Mouse (Mus musculus): ENCODE data around the gene Gpr55. TPM values are rescaled to one million over a fixed set of nuclear protein-coding genes. Genes with fewer than 3 reads are reported as not detected.

The Gpr55 gene
- total RNA-seq (2014; rRNA removed) (0.05 and 0.08 TPM in 2 replicates), polyA plus RNA-seq (2015; fragmentation: Nextera tagmentation; extraction: Ambion mirVana) (0.08 and 0.12 TPM in 2 replicates)

DNA sequence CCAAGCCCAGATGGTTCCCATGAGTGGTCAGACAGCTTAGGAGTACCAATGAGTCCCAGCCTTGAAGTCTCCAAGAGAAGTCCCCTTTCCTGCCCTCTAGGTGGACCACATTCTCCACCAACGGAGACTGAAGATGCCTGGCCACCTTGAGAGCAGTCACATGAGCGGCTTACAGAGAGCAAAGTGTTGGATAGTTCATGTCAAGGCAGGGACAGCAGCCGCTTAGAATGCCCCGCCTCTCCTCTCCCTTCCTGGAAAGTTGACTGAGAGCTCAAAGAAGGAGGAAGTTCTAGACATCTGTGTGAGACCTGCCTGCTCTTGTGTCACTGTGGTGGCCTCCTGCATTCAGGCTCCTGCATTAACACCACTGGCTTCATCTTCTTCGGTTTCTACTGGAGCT lies at the start of gene Gpr55:
Gene Gpr55 (minus strand): TSS at position 135 of the 400 bp plus-strand sequence.
- WGBS = 92% methylated on average over 5 of the region's 5 CpGs
- DNase-seq (no peak), ATAC-seq (no peak)
- no peaks in the 10 kb centered on the region for H3K4me1 ChIP-seq (ENCODE audit: insufficient read depth)
- no peaks in the 10 kb centered on the region for H3K36me3 ChIP-seq (ENCODE audit: insufficient read depth)
- no peak for TF ChIP-seq CTCF (IDR thresholded peaks at IDR 0.05; ENCODE audit: low read depth)
- H3K9me3 ChIP-seq (ENCODE audit: low read length) = no peaks in the 10 kb centered on the region
- H3K4me2 ChIP-seq (ENCODE audit: low read depth) = no peak within 1 kb of the TSS
- H3K9ac ChIP-seq = no peak within 1 kb of the TSS
- no peaks in the 10 kb centered on the region for H3K27me3 ChIP-seq (ENCODE audit: insufficient read depth, low read length)
- no peak within 1 kb of the TSS for H3K27ac ChIP-seq (ENCODE audit: low read depth, low read length)
- no peak within 1 kb of the TSS for H3K4me3 ChIP-seq (ENCODE audit: low read depth, low read length)

GRCm38 (mm10) chr1:86007778-86008177 lies 47.0 kb upstream of the Gpr55 start:
- Histone ChIP-seq H3K4me2 (ENCODE audit: low read depth) (no peak overlapping the region), H3K27me3 (ENCODE audit: insufficient read depth, low read length) (no peaks in the 10 kb centered on the region), H3K4me1 (ENCODE audit: insufficient read depth) (no peaks in the 10 kb centered on the region), H3K27ac (ENCODE audit: low read depth, low read length) (no peak overlapping the region), H3K36me3 (ENCODE audit: insufficient read depth) (no peaks in the 10 kb centered on the region), H3K9me3 (ENCODE audit: low read length) (no peaks in the 10 kb centered on the region), H3K4me3 (ENCODE audit: low read depth, low read length) (no peak overlapping the region), H3K9ac (no peak overlapping the region)
- DNase-seq (peak; percentile 95), ATAC-seq (peak; percentile 97)
- TF ChIP-seq CTCF (IDR thresholded peaks at IDR 0.05; ENCODE audit: low read depth) = peak; percentile 95
- under 1% methylated on average over 7 of the region's 7 CpGs for WGBS

DNA sequence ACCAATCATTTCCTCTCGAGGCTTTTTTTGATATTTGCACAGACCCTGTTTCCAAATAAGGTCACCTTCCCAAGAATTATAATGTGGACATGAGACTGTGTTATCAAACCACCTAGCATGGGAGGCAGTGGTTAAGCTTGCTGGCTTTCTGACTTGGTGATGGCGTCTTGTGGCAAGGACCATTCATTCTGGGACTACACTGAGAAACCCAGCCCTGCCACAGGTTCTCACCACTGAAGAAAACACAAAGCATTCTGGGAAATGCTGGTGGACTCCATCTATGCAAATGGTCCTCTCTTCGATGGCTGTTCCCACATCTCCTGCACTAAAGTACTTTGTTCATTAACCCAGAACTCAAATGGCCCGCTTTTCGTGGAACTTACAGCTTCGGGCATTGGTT lies 45.2 kb upstream of the Gpr55 start:
- Histone ChIP-seq H3K4me1 (ENCODE audit: insufficient read depth) (no peaks in the 10 kb centered on the region), H3K9me3 (ENCODE audit: low read length) (no peaks in the 10 kb centered on the region), H3K9ac (no peak overlapping the region), H3K27ac (ENCODE audit: low read depth, low read length) (no peak overlapping the region), H3K4me2 (ENCODE audit: low read depth) (no peak overlapping the region), H3K27me3 (ENCODE audit: insufficient read depth, low read length) (no peaks in the 10 kb centered on the region), H3K4me3 (ENCODE audit: low read depth, low read length) (no peak overlapping the region), H3K36me3 (ENCODE audit: insufficient read depth) (no peaks in the 10 kb centered on the region)
- ATAC-seq = no peak
- 91% methylated on average over 6 of the region's 6 CpGs for WGBS
- DNase-seq = no peak
- no peak for TF ChIP-seq CTCF (IDR thresholded peaks at IDR 0.05; ENCODE audit: low read depth)

DNA sequence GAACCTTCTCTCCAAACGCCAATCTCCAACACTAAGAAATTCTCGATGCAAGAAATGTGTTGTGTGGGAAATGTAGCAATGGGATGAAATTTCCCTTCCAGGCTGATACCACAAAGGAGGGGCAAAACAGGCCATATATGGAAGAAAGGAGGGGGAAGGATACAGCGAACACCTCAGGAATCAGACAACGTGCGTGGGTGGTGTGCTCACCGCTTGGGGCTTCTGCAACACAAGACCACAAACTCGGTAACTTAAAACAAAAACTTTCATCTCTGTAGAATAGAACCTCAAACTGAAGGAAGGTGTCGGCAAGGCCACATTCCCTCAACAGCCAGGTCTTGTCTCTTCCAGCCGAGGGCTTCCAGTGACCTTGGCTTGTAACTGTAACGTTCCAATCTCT lies 44.7 kb upstream of the Gpr55 start:
- Histone ChIP-seq H3K4me2 (ENCODE audit: low read depth) (no peak overlapping the region), H3K9me3 (ENCODE audit: low read length) (no peaks in the 10 kb centered on the region), H3K9ac (no peak overlapping the region), H3K27ac (ENCODE audit: low read depth, low read length) (no peak overlapping the region), H3K4me3 (ENCODE audit: low read depth, low read length) (no peak overlapping the region), H3K36me3 (ENCODE audit: insufficient read depth) (no peaks in the 10 kb centered on the region), H3K27me3 (ENCODE audit: insufficient read depth, low read length) (no peaks in the 10 kb centered on the region), H3K4me1 (ENCODE audit: insufficient read depth) (no peaks in the 10 kb centered on the region)
- TF ChIP-seq CTCF (IDR thresholded peaks at IDR 0.05; ENCODE audit: low read depth) = no peak
- DNase-seq = no peak
- 92% methylated on average over 10 of the region's 10 CpGs for WGBS
- ATAC-seq = no peak

DNA sequence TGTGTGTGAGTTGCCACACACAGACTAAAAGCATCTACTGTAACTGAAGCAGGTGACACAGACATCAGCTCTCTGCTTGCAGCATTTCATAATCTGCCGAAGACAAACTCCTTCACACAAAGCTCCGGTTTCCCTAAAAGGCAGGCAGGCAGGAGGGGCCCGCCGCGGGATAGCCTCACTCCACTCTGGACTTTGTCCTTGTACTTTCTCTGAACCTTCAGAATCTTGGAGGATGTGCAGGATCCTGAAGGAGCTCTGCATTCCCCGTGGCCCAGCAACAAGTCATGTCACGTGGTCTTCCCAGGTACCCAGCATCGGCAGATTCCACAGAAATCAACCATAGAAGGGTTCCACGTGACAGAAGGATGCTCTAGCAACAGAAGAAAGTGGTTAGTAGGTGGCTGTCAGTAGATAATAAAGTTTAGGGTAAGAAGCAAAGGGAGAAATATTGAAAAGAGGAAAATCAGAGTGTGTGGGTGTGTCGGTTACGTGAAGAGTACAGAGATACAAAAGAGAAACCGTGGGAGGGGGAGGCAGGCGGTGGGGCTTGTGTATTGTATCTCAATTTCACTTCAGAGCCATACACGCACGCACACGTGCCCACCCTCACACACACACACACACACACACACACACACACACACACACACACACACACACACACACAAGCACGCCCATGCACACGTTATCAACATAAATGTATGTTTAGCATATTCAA lies 39.2 kb upstream of the Gpr55 start:
- Histone ChIP-seq H3K27me3 (ENCODE audit: insufficient read depth, low read length) (no peaks in the 10 kb centered on the region), H3K4me3 (ENCODE audit: low read depth, low read length) (no peak overlapping the region)
- WGBS = 81% methylated on average over 18 of the region's 18 CpGs

DNA sequence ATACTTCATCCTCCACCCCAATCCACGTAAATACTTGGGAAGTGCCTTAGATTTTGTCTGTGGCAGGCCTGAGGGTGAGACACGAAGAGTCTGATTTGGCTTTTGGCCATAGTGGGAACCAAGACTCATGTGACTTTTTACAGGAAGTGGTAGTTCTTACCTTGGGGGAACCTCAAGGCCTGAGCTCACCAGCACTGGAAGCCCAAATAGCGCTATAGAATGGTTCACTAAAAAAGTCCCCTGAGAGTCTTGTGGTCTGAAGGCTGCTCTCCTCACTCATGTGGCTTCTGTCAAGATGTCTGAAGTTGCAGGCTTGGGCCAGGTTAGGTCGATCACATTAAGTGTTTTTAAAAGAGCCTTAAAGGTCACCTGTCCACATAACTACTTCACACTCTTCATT lies 37.2 kb upstream of the Gpr55 start:
- no peaks in the 10 kb centered on the region for H3K27me3 ChIP-seq (ENCODE audit: insufficient read depth, low read length)
- no peak overlapping the region for H3K4me3 ChIP-seq (ENCODE audit: low read depth, low read length)
- H3K27ac ChIP-seq (ENCODE audit: low read depth, low read length) = no peak overlapping the region
- no peak for TF ChIP-seq CTCF (IDR thresholded peaks at IDR 0.05; ENCODE audit: low read depth)
- H3K9me3 ChIP-seq (ENCODE audit: low read length) = no peaks in the 10 kb centered on the region
- DNase-seq = no peak
- no peaks in the 10 kb centered on the region for H3K4me1 ChIP-seq (ENCODE audit: insufficient read depth)
- no peak for ATAC-seq
- no peak overlapping the region for H3K9ac ChIP-seq
- WGBS = 85% methylated on average over 4 of the region's 4 CpGs
- H3K36me3 ChIP-seq (ENCODE audit: insufficient read depth) = no peaks in the 10 kb centered on the region
- no peak overlapping the region for H3K4me2 ChIP-seq (ENCODE audit: low read depth)

More for the DNA sequence above, 39.2 kb upstream of the Gpr55 start:
- Histone ChIP-seq H3K9me3 (ENCODE audit: low read length) (no peaks in the 10 kb centered on the region), H3K9ac (no peak overlapping the region), H3K27ac (ENCODE audit: low read depth, low read length) (no peak overlapping the region), H3K4me2 (ENCODE audit: low read depth) (no peak overlapping the region), H3K4me1 (ENCODE audit: insufficient read depth) (no peaks in the 10 kb centered on the region), H3K36me3 (ENCODE audit: insufficient read depth) (no peaks in the 10 kb centered on the region)
- peak; percentile 32; the same call in 1 of the 2 replicates for ATAC-seq
- TF ChIP-seq CTCF (IDR thresholded peaks at IDR 0.05; ENCODE audit: low read depth) = no peak
- no peak for DNase-seq

- Histone ChIP-seq H3K4me2 (ENCODE audit: low read depth) (no peak overlapping the region), H3K4me1 (ENCODE audit: insufficient read depth) (no peaks in the 10 kb centered on the region), H3K27ac (ENCODE audit: low read depth, low read length) (no peak overlapping the region), H3K27me3 (ENCODE audit: insufficient read depth, low read length) (no peaks in the 10 kb centered on the region), H3K9ac (no peak overlapping the region), H3K4me3 (ENCODE audit: low read depth, low read length) (no peak overlapping the region), H3K36me3 (ENCODE audit: insufficient read depth) (no peaks in the 10 kb centered on the region), H3K9me3 (ENCODE audit: low read length) (no peaks in the 10 kb centered on the region)
- WGBS = 100% methylated on average over 1 of the region's 1 CpGs
- no peak for TF ChIP-seq CTCF (IDR thresholded peaks at IDR 0.05; ENCODE audit: low read depth)
- ATAC-seq (no peak), DNase-seq (no peak)
Observed at GRCm38 (mm10) chr1:85997221-85997620, 36.4 kb upstream of the Gpr55 start.
